Mouse (Mus musculus) lung, embryonic 15.5 days (tissue): ENCODE data around the gene Asxl2. TPM values are rescaled to one million over a fixed set of nuclear protein-coding genes. Genes with fewer than 3 reads are reported as not detected.

Source experiments
- ATAC-seq: fragments of 200-750 bp; cut with Nextera tagmentation; 2 replicates; pipeline ENCODE4 v1.8.0; 2017; ENCODE audit warnings: moderate number of reproducible peaks, borderline replicate concordance; ENCODE audit not compliant: low FRiP score, low TSS enrichment; ENCODE audit errors: extremely low read depth
- H3K27ac ChIP-seq: fragments of 300-500 bp; sonication (generic); 2 replicates; pipeline ENCODE4 v1.5.1; 2015; ENCODE audit warnings: moderate library complexity, mild to moderate bottlenecking, inconsistent platforms
- H3K27me3 ChIP-seq: fragments of 300-500 bp; sonication (generic); 2 replicates; pipeline ENCODE4 v1.6.1; 2015; ENCODE audit warnings: inconsistent platforms
- H3K36me3 ChIP-seq: fragments of 300-500 bp; sonication (generic); 2 replicates; pipeline ENCODE4 v1.6.1; 2015; ENCODE audit warnings: inconsistent platforms
- H3K4me1 ChIP-seq: fragments of 300-500 bp; sonication (generic); 2 replicates; pipeline ENCODE4 v1.6.1; 2015; ENCODE audit warnings: inconsistent platforms
- H3K4me2 ChIP-seq: fragments of 300-500 bp; sonication (generic); 2 replicates; pipeline ENCODE4 v1.6.1; 2015; ENCODE audit warnings: inconsistent platforms, mild to moderate bottlenecking, moderate library complexity
- H3K4me3 ChIP-seq: fragments of 300-500 bp; sonication (generic); 2 replicates; pipeline ENCODE4 v1.5.1; 2015; ENCODE audit warnings: mild to moderate bottlenecking, inconsistent platforms
- H3K9ac ChIP-seq: fragments of 300-500 bp; sonication (generic); 2 replicates; pipeline ENCODE4 v1.6.1; 2015; ENCODE audit warnings: inconsistent platforms
- H3K9me3 ChIP-seq: fragments of 300-500 bp; sonication (generic); 2 replicates; pipeline ENCODE4 v1.6.1; 2016; ENCODE audit warnings: inconsistent platforms
- WGBS: fragments of 180-500 bp; shearing (Covaris S2); methylation state at CpG from one replicate; pipeline ENCODE4 v1.1.7; 2015; 5-methylcytosine and 5-hydroxymethylcytosine counted together
- polyA plus RNA-seq: library from polyadenylated mRNA; unstranded; fragments of >200 nt; fragmentation: Nextera tagmentation; extraction: Ambion mirVana; gene quantifications from 2 replicates; pipeline ENCODE4 v1.2.1, GENCODE M21; 2015

Asxl2 gene
- polyA plus RNA-seq, 1 experiment from 2014 or later: 16.9 TPM

DNA sequence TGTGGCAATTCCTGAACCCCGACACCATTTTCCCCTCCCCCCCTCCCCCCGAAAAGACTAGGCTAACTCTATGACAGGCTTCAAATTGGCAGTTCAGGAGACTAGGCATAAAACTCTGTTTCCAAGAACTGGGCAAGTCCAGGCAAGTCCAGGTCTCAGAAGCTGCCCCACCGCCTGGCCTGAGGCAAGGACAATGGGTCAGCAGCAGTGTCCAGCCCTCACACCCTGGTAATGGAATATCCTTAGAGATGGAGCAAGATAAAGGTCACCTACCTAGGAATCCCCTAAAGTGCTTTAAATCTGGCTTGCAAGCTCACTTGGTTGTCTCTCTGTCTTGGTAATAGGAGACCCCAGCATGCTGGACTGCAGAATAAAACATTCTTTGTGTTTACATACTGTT, 121.3 kb downstream of the Asxl2 start:
- Histone ChIP-seq H3K27ac (no peak overlapping the region), H3K4me2 (no peak overlapping the region), H3K9me3 (no peaks in the 10 kb centered on the region), H3K9ac (no peak overlapping the region), H3K4me1 (0 out of 2 replicates have a peak, but pooled peaks cover 4% of the 10 kb centered on the region), H3K36me3 (no peaks in the 10 kb centered on the region), H3K27me3 (no peaks in the 10 kb centered on the region), H3K4me3 (no peak overlapping the region)
- 63% methylated on average over 3 of the region's 3 CpGs for WGBS
- no peak for ATAC-seq

DNA sequence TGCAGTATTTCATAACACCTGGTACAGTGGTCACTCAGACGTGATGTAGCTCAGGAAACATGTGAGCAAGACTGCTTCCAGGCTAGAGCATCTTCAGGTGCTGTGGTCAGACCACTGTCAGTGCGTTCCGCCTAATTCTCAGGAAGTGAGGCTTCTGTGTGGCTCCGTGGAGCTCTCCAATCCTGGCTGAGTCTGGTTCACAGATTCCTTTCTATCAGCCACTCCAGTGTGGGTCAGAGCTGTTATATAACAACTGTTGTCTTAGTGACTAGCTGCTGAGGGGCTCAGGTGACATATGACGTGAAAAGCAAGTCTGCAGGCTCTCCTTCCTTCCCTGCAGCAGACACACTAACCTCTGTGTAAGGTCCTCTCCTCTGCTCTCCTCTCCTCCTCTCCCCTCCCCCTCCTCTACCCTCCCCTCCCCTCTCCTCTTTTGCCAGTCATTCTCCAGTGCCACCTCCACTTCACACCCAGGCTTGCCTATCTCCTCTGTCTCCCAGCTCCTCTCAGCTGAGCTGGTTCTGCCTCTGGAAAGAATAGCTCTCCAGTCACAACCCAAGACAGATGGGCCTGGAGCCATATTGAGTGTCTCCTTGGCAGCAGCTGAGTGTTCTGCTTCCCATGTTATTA, 122.0 kb downstream of the Asxl2 start:
- ATAC-seq: no peak
- no peaks in the 10 kb centered on the region for H3K36me3 ChIP-seq
- H3K4me1 ChIP-seq: 0 out of 2 replicates have a peak, but pooled peaks cover 4% of the 10 kb centered on the region
- H3K4me2 ChIP-seq: no peak overlapping the region
- 32% methylated on average over 5 of the region's 5 CpGs for WGBS
- H3K9me3 ChIP-seq: no peaks in the 10 kb centered on the region
- H3K27ac ChIP-seq: no peak overlapping the region
- H3K27me3 ChIP-seq: no peaks in the 10 kb centered on the region
- no peak overlapping the region for H3K9ac ChIP-seq
- no peak overlapping the region for H3K4me3 ChIP-seq

DNA sequence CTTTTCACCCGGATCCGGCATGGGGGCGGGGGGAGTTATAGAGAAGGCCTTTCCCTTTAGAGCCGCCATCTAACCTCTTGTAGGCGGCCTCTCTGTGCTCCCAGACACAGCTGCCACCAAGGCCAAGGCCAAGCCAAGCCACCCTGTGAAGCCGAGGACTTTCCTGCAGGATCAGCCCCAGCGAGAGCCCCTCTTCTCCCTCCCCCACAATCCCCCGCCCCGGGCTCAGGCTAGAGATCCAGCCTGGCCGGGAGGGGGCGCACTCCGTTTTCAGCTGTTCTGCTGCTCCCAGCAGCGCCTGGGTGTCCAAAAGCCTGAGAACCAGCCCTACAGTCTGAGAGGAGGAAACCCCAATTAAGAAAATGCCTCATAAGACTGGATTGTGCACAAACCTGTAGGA, 123.6 kb downstream of the Asxl2 start:
- 0 out of 2 replicates have a peak, but pooled peaks cover 4% of the 10 kb centered on the region for H3K4me1 ChIP-seq
- WGBS: 14% methylated on average over 13 of the region's 13 CpGs
- H3K4me3 ChIP-seq: no peak overlapping the region
- H3K36me3 ChIP-seq: no peaks in the 10 kb centered on the region
- no peaks in the 10 kb centered on the region for H3K9me3 ChIP-seq
- H3K4me2 ChIP-seq: no peak overlapping the region
- no peaks in the 10 kb centered on the region for H3K27me3 ChIP-seq
- 0 out of 2 replicates have a peak, but pooled peaks have one; percentile 27 for ATAC-seq
- no peak overlapping the region for H3K9ac ChIP-seq
- H3K27ac ChIP-seq: no peak overlapping the region

Other genes with a start within 250 kb of the Asxl2 start
- 75.7 and 81.3 TPM in 2 replicates for gene Rab10, start 116.9 kb upstream of the Asxl2 start, polyA plus RNA-seq
- 11.8 and 12.0 TPM in 2 replicates for gene Kif3c, start 61.7 kb upstream of the Asxl2 start, polyA plus RNA-seq
- gene Dtnb, start 145.5 kb downstream of the Asxl2 start, polyA plus RNA-seq: 32.0 and 34.3 TPM in 2 replicates